Mouse (Mus musculus) spleen, adult 2 months (tissue): Measurements from ENCODE around the gene Apba2.

ENCODE experiments used
- CTCF ChIP-seq: fragments of 200-500 bp; IDR thresholded peaks from 2 replicates; pipeline ENCODE4 v1.5.1; 2011; ENCODE audit warnings: mild to moderate bottlenecking, inconsistent platforms; ENCODE audit not compliant: insufficient read depth, insufficient read length, insufficient replicate concordance; ENCODE audit errors: extremely low read depth
- POLR2A ChIP-seq: fragments of 200-500 bp; IDR thresholded peaks from 2 replicates; pipeline ENCODE4 v1.6.1; 2011; ENCODE audit warnings: low read depth, low read length, inconsistent platforms

GRCm38 (mm10) chr7:64586571-64586970 is 85.1 kb downstream of the Apba2 start:
- TF ChIP-seq CTCF (no peak), POLR2A (no peak)
